ENCODE assay signal across 8 mouse cellular contexts in genomic region chr11:72362347-72362741, GRCm38 (mm10). TPM values are rescaled to one million over a fixed set of nuclear protein-coding genes. Genes with fewer than 3 reads are reported as not detected.
DNase-seq lines count a peak whose midpoint lies in the region; ATAC-seq lines count a peak whose summit lies in the region.
"Had no signal": no experiment of that assay in that cellular context is flagged by ENCODE, and none has a peak within 500 bp of the region (broad histone marks: within the 10 kb centered on the region; RNA-seq: fewer than 3 reads in every experiment).

Tekt1 (minus strand) TSS chr11:72362442.

- H3K4me2 ChIP-seq in lung, embryonic 15.5 days = peak within 1 kb of the TSS; percentile 86
- peak within 1 kb of the TSS; percentile 83 for H3K4me2 ChIP-seq in forebrain, embryonic 13.5 days
- peak within 1 kb of the TSS; percentile 93 for H3K4me2 ChIP-seq in neural tube, embryonic 15.5 days

- H3K36me3 ChIP-seq in lung, embryonic 15.5 days = no peaks in the 10 kb centered on the region
- no peaks in the 10 kb centered on the region for H3K36me3 ChIP-seq in forebrain, embryonic 13.5 days (ENCODE audit: poor library complexity, severe bottlenecking)
- H3K36me3 ChIP-seq in limb, embryonic 10.5 days = no peaks in the 10 kb centered on the region
- no peaks in the 10 kb centered on the region for H3K36me3 ChIP-seq in neural tube, embryonic 15.5 days

- WGBS in lung, embryonic 15.5 days = 29% methylated on average over 10 of the region's 10 CpGs
- WGBS in forebrain, embryonic 13.5 days = 31% methylated on average over 10 of the region's 10 CpGs
- WGBS in limb, embryonic 10.5 days = 40% methylated on average over 10 of the region's 10 CpGs
- 25% methylated on average over 10 of the region's 10 CpGs for WGBS in neural tube, embryonic 15.5 days

- H3K4me1 ChIP-seq in lung, embryonic 15.5 days = peaks cover 28% of the 10 kb centered on the region
- peaks cover 11% of the 10 kb centered on the region for H3K4me1 ChIP-seq in forebrain, embryonic 13.5 days
- peaks cover 14% of the 10 kb centered on the region for H3K4me1 ChIP-seq in limb, embryonic 10.5 days
- H3K4me1 ChIP-seq in neural tube, embryonic 15.5 days = peaks cover 11% of the 10 kb centered on the region

- H3K9me3 ChIP-seq in lung, embryonic 15.5 days = no peaks in the 10 kb centered on the region
- H3K9me3 ChIP-seq in forebrain, embryonic 13.5 days (replicated peaks) = no peaks in the 10 kb centered on the region
- no peaks in the 10 kb centered on the region for H3K9me3 ChIP-seq in limb, embryonic 10.5 days (replicated peaks)
- no peaks in the 10 kb centered on the region for H3K9me3 ChIP-seq in neural tube, embryonic 15.5 days (replicated peaks)

- peak within 1 kb of the TSS; percentile 5; the same call in 1 of the 2 replicates for H3K27ac ChIP-seq in lung, embryonic 15.5 days
- H3K27ac ChIP-seq in forebrain, embryonic 13.5 days = no peak within 1 kb of the TSS; the same call in 1 of the 2 replicates
- peak within 1 kb of the TSS; percentile 91 for H3K27ac ChIP-seq in limb, embryonic 10.5 days
- H3K27ac ChIP-seq in neural tube, embryonic 15.5 days (replicated peaks) = peak within 1 kb of the TSS; percentile 56
- H3K27ac ChIP-seq: macrophage had no signal

- ATAC-seq in lung, embryonic 15.5 days (ENCODE audit: borderline replicate concordance, extremely low read depth, low FRiP score, low TSS enrichment) = no peak
- ATAC-seq in forebrain, embryonic 13.5 days = no peak
- ATAC-seq in neural tube, embryonic 15.5 days (ENCODE audit: low FRiP score) = no peak

- no peak for DNase-seq in lung, postnatal 10 days
- DNase-seq in limb, embryonic 10.5 days (ENCODE audit: low spot score) = no peak
- no peak for DNase-seq in urinary bladder, postnatal 25 days (ENCODE audit: low spot score)
- DNase-seq in cerebellum, adult 8-10 months = no peak

- H3K4me3 ChIP-seq in lung, embryonic 15.5 days = peak within 1 kb of the TSS; percentile 44
- H3K4me3 ChIP-seq in forebrain, embryonic 13.5 days = peak within 1 kb of the TSS; percentile 47
- H3K4me3 ChIP-seq in limb, embryonic 10.5 days = peak within 1 kb of the TSS; percentile 60
- peak within 1 kb of the TSS; percentile 50 for H3K4me3 ChIP-seq in neural tube, embryonic 15.5 days (replicated peaks)

- no peaks in the 10 kb centered on the region for H3K27me3 ChIP-seq in lung, embryonic 15.5 days
- H3K27me3 ChIP-seq in forebrain, embryonic 13.5 days = no peaks in the 10 kb centered on the region
- no peaks in the 10 kb centered on the region for H3K27me3 ChIP-seq in limb, embryonic 10.5 days (ENCODE audit: low read depth, poor library complexity, severe bottlenecking)
- H3K27me3 ChIP-seq in neural tube, embryonic 15.5 days (replicated peaks) = no peaks in the 10 kb centered on the region

- H3K9ac ChIP-seq in lung, embryonic 15.5 days = peak within 1 kb of the TSS; percentile 44
- H3K9ac ChIP-seq in forebrain, embryonic 13.5 days = peak within 1 kb of the TSS; percentile 63
- H3K9ac ChIP-seq in neural tube, embryonic 15.5 days (replicated peaks) = peak within 1 kb of the TSS; percentile 47

RNA-seq across cellular contexts. Expression of gene Tekt1, which starts in this region (rescaled TPM):
- 11.4 and 11.8 TPM in 2 replicates for polyA plus RNA-seq in lung, embryonic 15.5 days (2015; fragmentation: Nextera tagmentation; extraction: Ambion mirVana)
- polyA plus RNA-seq in forebrain, embryonic 13.5 days (2015; fragmentation: Nextera tagmentation; extraction: Ambion mirVana) = 6.4 and 9.1 TPM in 2 replicates
- polyA plus RNA-seq in limb, embryonic 10.5 days (2016; fragmentation: Nextera tagmentation; extraction: Ambion mirVana) = 5.0 and 5.4 TPM in 2 replicates
- 4.6 and 5.9 TPM in 2 replicates for polyA plus RNA-seq in neural tube, embryonic 15.5 days (2015; fragmentation: Nextera tagmentation; extraction: Ambion mirVana)
- polyA plus RNA-seq: macrophage had no signal
